Mouse (Mus musculus): ENCODE results near the gene Gm20547. TPM values are rescaled to one million over a fixed set of nuclear protein-coding genes. Genes with fewer than 3 reads are reported as not detected.

Gene Gm20547
- polyA plus RNA-seq, 1 experiment from 2014 or later = not detected

DNA sequence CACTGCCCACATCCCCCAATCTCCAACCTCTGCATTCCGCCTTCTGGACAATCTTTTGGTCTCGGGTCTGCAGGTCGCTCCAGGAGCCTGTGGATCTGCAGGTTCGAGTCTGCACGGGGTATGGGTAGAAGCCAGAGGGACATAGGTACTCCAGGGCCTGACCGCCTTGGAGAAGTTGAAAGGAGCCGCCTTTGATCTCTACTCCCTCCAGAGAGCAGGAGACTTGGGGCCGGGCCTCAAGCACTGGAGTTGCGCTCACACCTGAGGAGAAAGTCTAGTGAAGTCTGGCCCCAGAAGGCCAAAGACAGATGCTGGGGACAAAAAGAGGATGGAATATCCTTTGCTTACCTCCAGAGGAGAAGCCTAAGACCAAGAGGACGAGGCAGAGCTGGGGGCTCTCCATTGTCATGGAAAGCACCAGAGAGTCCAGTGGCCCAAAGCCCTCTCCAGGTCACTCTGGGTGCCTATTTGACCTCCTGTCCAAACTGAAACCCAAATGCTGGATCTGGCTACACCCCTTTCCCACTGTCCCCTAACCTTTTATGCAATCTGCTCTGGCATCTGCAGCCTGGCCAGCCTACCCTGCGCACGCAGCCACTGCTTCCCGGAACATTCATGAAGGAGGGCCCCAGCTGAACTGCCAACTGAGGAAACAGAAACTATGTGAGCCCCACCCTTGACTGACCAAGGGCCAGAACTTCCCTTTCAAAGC lies 20.0 kb downstream of the Gm20547 start:
- Histone ChIP-seq H3K27ac (no peak overlapping the region), H3K4me1 (replicated peaks) (no peaks in the 10 kb centered on the region), H3K9me3 (no peaks in the 10 kb centered on the region), H3K27me3 (ENCODE audit: insufficient read depth, poor library complexity, severe bottlenecking) (peaks cover 6% of the 10 kb centered on the region; the same call in 1 of the 2 replicates), H3K36me3 (peaks cover 15% of the 10 kb centered on the region), H3K4me3 (no peak overlapping the region)
- WGBS = 73% methylated on average over 13 of the region's 13 CpGs
- DNase-seq (ENCODE audit: low spot score) = no peak

DNA sequence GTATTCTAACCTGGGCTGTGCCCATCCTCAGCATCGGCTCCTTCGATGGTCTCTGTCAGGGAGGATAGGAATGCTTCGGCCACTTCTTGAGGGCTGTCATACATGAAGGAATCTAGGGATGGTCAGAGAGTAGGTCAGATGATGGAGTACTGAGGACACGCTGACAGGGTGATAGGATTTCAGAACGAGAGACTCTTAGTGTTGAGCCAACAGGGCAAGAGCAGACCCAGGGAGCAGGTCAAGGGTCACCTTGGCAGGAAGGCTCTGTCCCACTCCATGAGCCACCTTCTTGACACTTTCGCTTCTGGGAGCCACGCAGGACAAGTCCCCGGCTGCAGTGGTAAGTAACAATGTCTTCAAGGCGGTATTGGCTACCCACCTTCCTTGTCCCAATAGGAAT lies 21.3 kb downstream of the Gm20547 start:
- no peak for DNase-seq (ENCODE audit: low spot score)

DNA sequence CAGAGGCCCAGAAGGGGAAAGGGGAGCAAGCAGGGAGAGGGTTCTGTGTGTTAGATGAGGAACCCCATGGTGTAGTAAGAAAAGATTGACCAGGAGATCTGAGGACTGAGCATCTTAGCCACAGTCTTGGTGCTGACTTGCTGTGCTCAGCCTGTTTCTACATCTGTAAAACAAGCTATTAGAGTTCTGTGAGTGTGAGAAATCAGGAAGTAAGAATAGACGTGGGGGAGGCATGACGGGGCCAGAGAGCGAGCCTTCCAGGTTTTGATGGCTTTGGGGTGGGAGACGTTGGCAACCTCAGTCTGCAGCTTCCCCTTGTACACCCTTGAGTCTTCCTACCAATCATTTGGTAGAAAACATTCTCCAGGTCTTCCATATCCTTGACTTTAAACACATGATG lies 23.2 kb downstream of the Gm20547 start:
- DNase-seq (ENCODE audit: low spot score) = no peak
- Histone ChIP-seq H3K4me1 (replicated peaks) (no peaks in the 10 kb centered on the region), H3K4me3 (no peak overlapping the region), H3K9me3 (no peaks in the 10 kb centered on the region), H3K36me3 (peaks cover 47% of the 10 kb centered on the region), H3K27ac (no peak overlapping the region), H3K27me3 (ENCODE audit: insufficient read depth, poor library complexity, severe bottlenecking) (peaks cover 6% of the 10 kb centered on the region; the same call in 1 of the 2 replicates)
- WGBS = 84% methylated on average over 4 of the region's 4 CpGs

More for the DNA sequence above, 21.3 kb downstream of the Gm20547 start:
- no peak overlapping the region for H3K27ac ChIP-seq
- no peaks in the 10 kb centered on the region for H3K9me3 ChIP-seq
- H3K27me3 ChIP-seq (ENCODE audit: insufficient read depth, poor library complexity, severe bottlenecking) = peaks cover 6% of the 10 kb centered on the region; the same call in 1 of the 2 replicates
- H3K4me1 ChIP-seq (replicated peaks) = no peaks in the 10 kb centered on the region
- WGBS = 87% methylated on average over 9 of the region's 9 CpGs
- H3K4me3 ChIP-seq = no peak overlapping the region
- H3K36me3 ChIP-seq = peaks cover 29% of the 10 kb centered on the region

DNA sequence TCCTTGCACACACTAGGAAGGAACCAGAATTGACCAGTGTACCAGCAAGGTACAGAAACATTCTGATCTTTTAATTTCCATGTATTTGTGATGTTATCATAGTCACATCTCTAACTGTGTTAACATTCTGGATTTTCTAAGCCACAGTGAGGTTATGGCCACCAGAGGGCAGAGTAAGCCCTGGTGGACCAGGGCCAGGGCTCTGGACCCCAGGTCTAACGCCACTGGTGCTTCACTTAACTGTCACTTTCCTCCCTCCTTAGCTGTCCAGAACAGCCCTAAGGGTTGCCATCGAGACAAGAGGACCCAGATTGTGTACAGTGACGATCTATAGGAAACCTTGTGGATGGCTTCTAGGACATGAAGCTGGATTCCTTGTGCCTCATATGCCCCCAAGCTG lies 26.0 kb downstream of the Gm20547 start:
- Histone ChIP-seq H3K27me3 (ENCODE audit: insufficient read depth, poor library complexity, severe bottlenecking) (no peaks in the 10 kb centered on the region), H3K36me3 (peaks cover 64% of the 10 kb centered on the region), H3K4me1 (replicated peaks) (peaks cover 15% of the 10 kb centered on the region), H3K4me3 (no peak overlapping the region), H3K27ac (no peak overlapping the region), H3K9me3 (no peaks in the 10 kb centered on the region)
- DNase-seq (ENCODE audit: low spot score) = peak; percentile 45
- WGBS = 43% methylated on average over 3 of the region's 3 CpGs

DNA sequence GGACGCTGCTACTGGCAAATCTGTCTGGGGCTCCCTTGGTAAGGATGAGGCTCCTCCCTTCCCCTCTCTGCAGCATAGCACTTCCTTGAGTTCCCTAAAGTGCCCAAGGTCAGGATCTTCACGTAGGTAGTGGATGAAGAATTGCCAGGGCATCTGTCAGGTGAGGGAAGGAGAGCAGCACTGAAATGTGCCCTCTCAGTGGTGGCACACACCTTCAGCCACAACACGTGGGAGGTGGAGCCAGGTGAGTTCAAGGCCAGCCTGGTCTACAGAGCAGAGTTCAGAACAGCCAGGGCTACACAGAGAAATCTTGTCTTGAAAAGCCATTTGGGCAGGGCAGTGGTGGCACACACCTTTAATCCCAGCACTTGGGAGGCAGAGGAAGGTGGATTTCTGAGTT lies 27.1 kb downstream of the Gm20547 start:
- DNase-seq (ENCODE audit: low spot score) = no peak
- 87% methylated on average over 3 of the region's 3 CpGs for WGBS
- H3K9me3 ChIP-seq = no peaks in the 10 kb centered on the region
- H3K27me3 ChIP-seq (ENCODE audit: insufficient read depth, poor library complexity, severe bottlenecking) = no peaks in the 10 kb centered on the region
- H3K4me3 ChIP-seq = no peak overlapping the region
- H3K36me3 ChIP-seq = peaks cover 64% of the 10 kb centered on the region
- H3K4me1 ChIP-seq (replicated peaks) = peaks cover 19% of the 10 kb centered on the region
- H3K27ac ChIP-seq = no peak overlapping the region

DNA sequence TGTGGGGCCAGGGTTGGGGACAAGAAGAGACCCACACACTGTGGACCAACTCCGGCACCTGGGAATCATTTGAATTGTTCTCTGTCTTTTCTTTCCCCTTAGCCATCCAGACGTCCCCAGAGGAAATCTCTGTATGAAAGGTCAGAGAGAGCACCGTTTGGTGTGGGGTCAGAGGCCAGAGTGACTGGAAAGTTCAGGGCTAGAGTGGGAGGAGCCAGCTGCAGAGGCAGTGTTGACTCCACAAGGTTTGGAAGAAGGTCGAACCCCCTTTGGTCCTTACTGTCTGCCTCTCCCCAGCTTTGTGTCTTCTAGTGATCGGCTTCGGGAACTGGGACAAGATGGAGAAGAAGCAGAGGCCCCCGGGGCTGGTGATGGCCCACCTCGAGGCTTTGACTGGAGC lies 28.3 kb downstream of the Gm20547 start:
- Histone ChIP-seq H3K4me1 (replicated peaks) (peaks cover 27% of the 10 kb centered on the region), H3K27ac (no peak overlapping the region), H3K36me3 (peaks cover 64% of the 10 kb centered on the region), H3K9me3 (no peaks in the 10 kb centered on the region), H3K4me3 (no peak overlapping the region), H3K27me3 (ENCODE audit: insufficient read depth, poor library complexity, severe bottlenecking) (no peaks in the 10 kb centered on the region)
- 69% methylated on average over 8 of the region's 8 CpGs for WGBS
- no peak for DNase-seq (ENCODE audit: low spot score)

DNA sequence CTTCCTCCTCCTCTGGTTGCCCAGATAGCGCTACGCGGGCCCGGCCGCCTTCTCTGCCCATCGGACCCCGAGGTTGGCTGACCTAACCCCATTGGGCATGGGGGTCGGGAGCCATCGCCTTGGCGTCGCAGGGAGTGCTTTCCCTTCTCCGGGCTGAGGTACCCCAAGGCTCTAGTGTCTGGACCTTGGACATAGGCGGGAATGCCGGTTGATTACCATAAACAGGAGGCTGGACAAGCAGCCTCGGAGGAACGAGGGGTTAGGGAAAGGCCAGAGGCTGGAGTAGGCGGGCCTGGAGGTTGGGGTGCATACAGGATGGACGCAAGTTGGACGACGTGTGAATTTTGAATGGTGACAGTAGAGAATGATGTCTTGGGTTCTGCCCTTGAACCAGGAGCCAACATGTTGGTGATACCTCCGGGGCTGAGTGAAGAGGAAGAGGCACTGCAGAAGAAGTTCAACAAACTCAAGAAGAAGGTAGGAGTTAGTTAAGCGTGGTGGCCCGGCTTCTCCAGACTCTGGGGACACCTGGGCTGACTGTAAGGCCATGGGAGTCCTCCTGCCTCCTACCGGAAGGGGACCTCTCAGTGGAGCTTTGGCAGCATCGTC lies 31.2 kb downstream of the Gm20547 start:
- Histone ChIP-seq H3K9me3 (no peaks in the 10 kb centered on the region), H3K4me1 (replicated peaks) (peaks cover 27% of the 10 kb centered on the region), H3K36me3 (peaks cover 63% of the 10 kb centered on the region), H3K4me3 (peak overlapping the region; percentile 72), H3K27me3 (ENCODE audit: insufficient read depth, poor library complexity, severe bottlenecking) (no peaks in the 10 kb centered on the region), H3K27ac (peak overlapping the region; percentile 86)
- 2% methylated on average over 25 of the region's 25 CpGs for WGBS
- no peak for DNase-seq (ENCODE audit: low spot score)

DNA sequence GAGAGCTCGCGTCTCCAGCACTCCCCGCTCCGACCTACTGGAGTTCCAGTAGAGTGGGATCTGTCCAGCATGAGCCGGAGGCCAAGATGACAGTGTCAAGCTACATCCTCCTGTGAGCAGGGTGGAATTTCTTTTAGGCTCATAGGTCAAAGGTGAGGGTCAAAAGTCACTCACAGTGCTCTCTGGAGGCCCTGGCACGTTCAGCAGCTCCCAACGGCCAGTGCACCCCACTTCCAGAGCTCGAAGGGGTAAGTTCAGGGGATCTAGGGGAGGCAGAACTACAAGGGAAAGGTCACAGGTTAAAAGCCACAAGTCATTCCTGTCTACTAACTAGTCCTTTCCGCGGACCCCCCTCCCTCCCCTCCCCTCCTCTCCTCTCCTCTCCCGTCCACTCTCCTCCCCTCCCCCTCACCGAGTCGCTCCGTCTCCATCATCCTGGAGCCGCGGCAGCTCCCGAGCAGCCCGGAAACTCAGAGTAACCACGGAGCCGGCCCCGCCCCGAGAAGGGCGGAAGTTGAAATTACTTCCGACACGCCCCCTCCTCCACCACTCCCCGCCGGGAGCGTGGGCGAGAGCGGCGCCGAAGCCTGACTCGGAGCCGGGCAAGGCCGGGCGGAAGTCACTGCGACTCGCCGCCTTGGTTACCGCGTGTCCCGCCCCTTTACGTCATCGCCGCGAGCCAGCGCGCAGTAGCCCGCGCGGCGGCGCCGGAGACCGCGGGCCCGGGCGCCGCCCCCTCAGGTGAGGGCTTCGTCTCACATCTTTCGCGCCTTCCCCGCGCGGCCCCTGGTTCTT lies 31.9 kb downstream of the Gm20547 start, which contains the start of the genes Skiv2l and Nelfe:
Gene Skiv2l, minus strand, starts transcription at position 489 of the 795 bp plus-strand sequence.
Gene Nelfe, plus strand, starts transcription at position 670 of the 795 bp plus-strand sequence.
- H3K36me3 ChIP-seq = peaks cover 63% of the 10 kb centered on the region
- peak within 1 kb of the TSS; percentile 86 for H3K27ac ChIP-seq
- WGBS = under 1% methylated on average over 65 of the region's 65 CpGs

DNA sequence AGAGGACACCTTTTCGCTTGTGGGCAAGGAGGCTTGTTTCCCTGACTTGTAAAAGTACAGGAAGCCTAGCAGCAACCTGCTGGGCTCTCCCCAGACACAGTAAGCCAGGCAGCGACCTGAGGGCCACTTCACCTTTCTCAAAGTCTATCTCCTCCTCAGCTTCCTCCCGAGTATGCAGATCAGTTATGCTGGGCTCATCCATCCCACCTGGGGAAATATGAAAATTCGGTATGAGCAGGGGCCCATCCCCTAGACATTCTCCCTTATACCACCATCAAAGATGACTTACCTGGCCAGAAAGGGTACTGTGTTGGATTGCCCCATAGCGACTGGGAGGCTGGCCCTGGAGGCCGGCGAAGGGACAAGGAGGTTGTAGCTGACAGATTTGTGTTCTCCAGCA lies 34.2 kb downstream of the Gm20547 start:
- WGBS = 95% methylated on average over 7 of the region's 7 CpGs
- Histone ChIP-seq H3K36me3 (peaks cover 63% of the 10 kb centered on the region), H3K4me3 (no peak overlapping the region)

More for the DNA sequence above, 31.9 kb downstream of the Gm20547 start, which contains the start of the genes Skiv2l and Nelfe:
- H3K4me3 ChIP-seq = peak within 1 kb of the TSS; percentile 72
- peaks cover 27% of the 10 kb centered on the region for H3K4me1 ChIP-seq (replicated peaks)
- DNase-seq (ENCODE audit: low spot score) = peak; percentile 98
- no peaks in the 10 kb centered on the region for H3K27me3 ChIP-seq (ENCODE audit: insufficient read depth, poor library complexity, severe bottlenecking)
- H3K9me3 ChIP-seq = no peaks in the 10 kb centered on the region

DNA sequence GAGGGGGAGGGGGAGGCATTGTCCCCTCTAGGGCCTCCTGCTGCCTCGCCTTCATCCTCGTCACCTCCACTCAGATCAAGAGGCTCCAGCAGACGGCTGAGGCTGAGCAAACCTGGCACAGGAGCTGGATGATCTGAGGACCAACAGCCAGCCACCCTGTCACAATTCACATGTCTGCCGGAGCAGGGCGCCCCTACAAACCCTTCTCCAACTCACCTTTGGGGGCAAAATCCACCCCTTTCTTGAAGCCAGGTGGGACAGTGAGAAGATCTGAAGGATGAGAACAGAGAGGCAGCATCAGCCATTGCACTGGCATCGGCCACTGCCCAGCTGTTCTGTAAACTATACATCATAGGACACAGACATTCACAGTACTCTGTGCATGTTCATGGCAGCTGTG lies 34.6 kb downstream of the Gm20547 start:
- H3K36me3 ChIP-seq = peaks cover 63% of the 10 kb centered on the region
- WGBS = 88% methylated on average over 6 of the region's 6 CpGs
- H3K9me3 ChIP-seq = no peaks in the 10 kb centered on the region
- no peaks in the 10 kb centered on the region for H3K27me3 ChIP-seq (ENCODE audit: insufficient read depth, poor library complexity, severe bottlenecking)
- peaks cover 25% of the 10 kb centered on the region for H3K4me1 ChIP-seq (replicated peaks)
- no peak overlapping the region for H3K27ac ChIP-seq
- H3K4me3 ChIP-seq = no peak overlapping the region
- no peak for DNase-seq (ENCODE audit: low spot score)

More for the DNA sequence above, 34.2 kb downstream of the Gm20547 start:
- Histone ChIP-seq H3K4me1 (replicated peaks) (peaks cover 27% of the 10 kb centered on the region), H3K27ac (no peak overlapping the region), H3K27me3 (ENCODE audit: insufficient read depth, poor library complexity, severe bottlenecking) (no peaks in the 10 kb centered on the region), H3K9me3 (no peaks in the 10 kb centered on the region)
- no peak for DNase-seq (ENCODE audit: low spot score)

DNA sequence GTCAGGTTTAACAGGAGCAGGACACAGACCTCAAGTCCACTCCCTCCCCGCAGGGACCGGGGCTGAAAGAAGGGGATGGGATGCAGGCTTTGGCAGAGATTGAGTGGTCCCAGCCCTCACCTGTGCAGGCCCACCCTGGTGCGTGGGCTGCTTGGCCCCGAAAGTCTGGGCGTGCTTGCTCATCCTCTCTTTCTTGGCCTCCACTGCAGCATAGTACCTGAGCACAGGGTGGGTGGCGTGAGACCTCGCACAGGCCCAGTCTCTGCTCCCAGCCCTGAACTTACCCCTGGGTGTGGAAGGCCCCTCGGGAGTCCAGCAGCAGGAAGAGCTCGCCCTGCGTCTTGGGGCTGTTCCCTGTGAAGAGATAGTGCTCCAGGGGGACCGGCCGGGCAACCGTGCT lies 37.0 kb downstream of the Gm20547 start:
- DNase-seq (ENCODE audit: low spot score) = no peak
- peaks cover 9% of the 10 kb centered on the region for H3K4me1 ChIP-seq (replicated peaks)
- H3K27me3 ChIP-seq (ENCODE audit: insufficient read depth, poor library complexity, severe bottlenecking) = no peaks in the 10 kb centered on the region
- no peak overlapping the region for H3K27ac ChIP-seq
- H3K36me3 ChIP-seq = peaks cover 84% of the 10 kb centered on the region
- H3K4me3 ChIP-seq = no peak overlapping the region
- no peaks in the 10 kb centered on the region for H3K9me3 ChIP-seq
- WGBS = 92% methylated on average over 13 of the region's 13 CpGs

DNA sequence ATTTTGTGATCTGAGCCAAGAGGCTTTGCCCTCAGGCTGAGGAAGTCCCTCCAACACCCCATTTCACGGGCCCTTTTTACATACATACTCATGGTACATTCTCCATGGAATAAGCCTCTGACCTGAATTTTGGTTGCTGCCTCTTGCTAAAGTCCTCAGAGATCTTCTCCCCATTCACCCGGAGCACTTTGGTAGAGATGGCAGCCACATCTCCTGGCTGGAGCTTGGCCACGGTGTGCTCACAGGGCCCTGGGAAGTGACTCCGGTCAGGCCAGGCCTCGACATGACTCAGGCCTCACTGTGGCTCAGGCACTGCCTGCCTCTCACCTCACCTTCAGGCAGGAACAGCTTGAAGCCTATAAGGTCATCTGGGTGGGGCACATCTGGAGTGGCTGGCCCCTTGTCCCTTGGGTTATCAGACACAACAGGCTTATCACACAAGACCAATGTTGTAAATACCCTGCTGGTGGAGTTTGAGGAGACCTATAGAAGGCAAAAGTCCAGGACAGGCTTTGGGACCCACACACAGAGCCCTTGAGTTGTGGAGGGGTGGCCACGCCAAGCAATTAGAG lies 41.0 kb downstream of the Gm20547 start:
- Histone ChIP-seq H3K4me3 (no peak overlapping the region), H3K36me3 (peaks cover 80% of the 10 kb centered on the region), H3K27ac (no peak overlapping the region), H3K9me3 (no peaks in the 10 kb centered on the region), H3K4me1 (replicated peaks) (peaks cover 28% of the 10 kb centered on the region), H3K27me3 (ENCODE audit: insufficient read depth, poor library complexity, severe bottlenecking) (no peaks in the 10 kb centered on the region)
- 86% methylated on average over 6 of the region's 6 CpGs for WGBS
- no peak for DNase-seq (ENCODE audit: low spot score)

Measured in hindbrain, embryonic 10.5 days (tissue).